Mouse (Mus musculus) 3134 (cell line): ENCODE measurements at regions not wholly inside any gene's neighbourhood (a gene's known extent, or its start where the extent isn't known, plus 50 kb on each side); places are given as distances from the start of the nearest gene placed in this dataset.

Experiments used
- DNase-seq: peaks from one replicate; pipeline ENCODE4 v3.0.0-alpha.2; 2011; ENCODE audit warnings: low spot score; ENCODE audit not compliant: insufficient read length; ENCODE audit errors: extremely low read depth

- no peak for DNase-seq
Observed at GRCm38 (mm10) chr5:47185868-47186267, 797.1 kb upstream of the Slit2 start.

GRCm38 (mm10) chr5:47202164-47202914 lies 780.6 kb upstream of the Slit2 start:
- DNase-seq = no peak

- DNase-seq = no peak
Observed at GRCm38 (mm10) chr5:47202915-47203296, 780.0 kb upstream of the Slit2 start.

- no peak for DNase-seq
Observed at GRCm38 (mm10) chr5:47210542-47210941, 772.4 kb upstream of the Slit2 start.

GRCm38 (mm10) chr5:47215421-47215820 lies 767.5 kb upstream of the Slit2 start:
- no peak for DNase-seq

- DNase-seq = no peak
Observed at GRCm38 (mm10) chr5:47225247-47225646, 757.7 kb upstream of the Slit2 start.

- no peak for DNase-seq
Observed at GRCm38 (mm10) chr5:47236094-47236493, 746.8 kb upstream of the Slit2 start.

- DNase-seq = no peak
Observed at GRCm38 (mm10) chr5:47240060-47240459, 742.9 kb upstream of the Slit2 start.

- DNase-seq = no peak
Observed at GRCm38 (mm10) chr5:47240586-47240985, 742.4 kb upstream of the Slit2 start.

- no peak for DNase-seq
Observed at GRCm38 (mm10) chr5:47254835-47255369, 728.0 kb upstream of the Slit2 start.

- no peak for DNase-seq
Observed at GRCm38 (mm10) chr5:47261658-47262411, 721.1 kb upstream of the Slit2 start.

GRCm38 (mm10) chr5:47272642-47273041 lies 710.3 kb upstream of the Slit2 start:
- DNase-seq = no peak

- DNase-seq = no peak
Observed at GRCm38 (mm10) chr5:47273389-47274255, 709.3 kb upstream of the Slit2 start.

GRCm38 (mm10) chr5:47274256-47274638 lies 708.7 kb upstream of the Slit2 start:
- no peak for DNase-seq

GRCm38 (mm10) chr5:47276231-47277195 lies 706.4 kb upstream of the Slit2 start:
- no peak for DNase-seq

- DNase-seq = no peak
Observed at GRCm38 (mm10) chr5:47279630-47280029, 703.3 kb upstream of the Slit2 start.

- no peak for DNase-seq
Observed at GRCm38 (mm10) chr5:47299602-47300001, 683.3 kb upstream of the Slit2 start.

GRCm38 (mm10) chr5:47317506-47317905 lies 665.4 kb upstream of the Slit2 start:
- DNase-seq = no peak

- no peak for DNase-seq
Observed at GRCm38 (mm10) chr5:47318147-47318546, 664.8 kb upstream of the Slit2 start.
